Mouse (Mus musculus) liver, embryonic 15.5 days (tissue): ENCODE data around the gene Olfr1415. TPM values are rescaled to one million over a fixed set of nuclear protein-coding genes. Genes with fewer than 3 reads are reported as not detected.
"Not testable (repeated sequence)": the region's sequence is repeated elsewhere in the genome, so short reads cannot be mapped to it uniquely, and the experiment has no call there.

Source experiments
- ATAC-seq: fragments of 200-750 bp; cut with Nextera tagmentation; 2 replicates; pipeline ENCODE4 v1.8.0; 2017; ENCODE audit warnings: moderate number of reproducible peaks, mild to moderate bottlenecking, moderate library complexity; ENCODE audit not compliant: insufficient read depth
- H3K27ac ChIP-seq: fragments of 300-500 bp; sonication (generic); replicated peaks from 2 replicates; pipeline ENCODE4 v1.5.1; 2015; ENCODE audit warnings: mild to moderate bottlenecking, inconsistent platforms
- H3K27me3 ChIP-seq: fragments of 300-500 bp; sonication (generic); 2 replicates; pipeline ENCODE4 v1.6.1; 2015; ENCODE audit warnings: mild to moderate bottlenecking, inconsistent platforms
- H3K36me3 ChIP-seq: fragments of 300-500 bp; sonication (generic); replicated peaks from 2 replicates; pipeline ENCODE4 v1.6.1; 2015; ENCODE audit warnings: moderate library complexity, mild to moderate bottlenecking, inconsistent platforms
- H3K4me1 ChIP-seq: fragments of 300-500 bp; sonication (generic); replicated peaks from 2 replicates; pipeline ENCODE4 v1.6.1; 2015; ENCODE audit warnings: inconsistent platforms
- H3K4me2 ChIP-seq: fragments of 300-500 bp; sonication (generic); 2 replicates; pipeline ENCODE4 v1.6.1; 2015; ENCODE audit warnings: moderate library complexity, mild to moderate bottlenecking, inconsistent platforms
- H3K4me3 ChIP-seq: fragments of 300-500 bp; sonication (generic); replicated peaks from 2 replicates; pipeline ENCODE4 v1.5.1; 2015; ENCODE audit warnings: mild to moderate bottlenecking, inconsistent platforms
- H3K9ac ChIP-seq: fragments of 300-500 bp; sonication (generic); 2 replicates; pipeline ENCODE4 v1.6.1; 2015; ENCODE audit warnings: moderate library complexity, mild to moderate bottlenecking, inconsistent platforms
- H3K9me3 ChIP-seq: fragments of 300-500 bp; sonication (generic); replicated peaks from 2 replicates; pipeline ENCODE4 v1.6.1; 2016; ENCODE audit warnings: inconsistent platforms
- WGBS: fragments of 180-500 bp; shearing (Covaris S2); methylation state at CpG from one replicate; pipeline ENCODE4 v1.1.7; 2015; ENCODE audit warnings: mixed read lengths; ENCODE audit not compliant: insufficient replicate concordance; 5-methylcytosine and 5-hydroxymethylcytosine counted together
- polyA plus RNA-seq: library from polyadenylated mRNA; unstranded; fragments of >200 nt; fragmentation: Nextera tagmentation; extraction: Ambion mirVana; gene quantifications from 2 replicates; pipeline ENCODE4 v1.2.1, GENCODE M21; 2015

Olfr1415 gene
- polyA plus RNA-seq: not detected in 2 replicates

DNA sequence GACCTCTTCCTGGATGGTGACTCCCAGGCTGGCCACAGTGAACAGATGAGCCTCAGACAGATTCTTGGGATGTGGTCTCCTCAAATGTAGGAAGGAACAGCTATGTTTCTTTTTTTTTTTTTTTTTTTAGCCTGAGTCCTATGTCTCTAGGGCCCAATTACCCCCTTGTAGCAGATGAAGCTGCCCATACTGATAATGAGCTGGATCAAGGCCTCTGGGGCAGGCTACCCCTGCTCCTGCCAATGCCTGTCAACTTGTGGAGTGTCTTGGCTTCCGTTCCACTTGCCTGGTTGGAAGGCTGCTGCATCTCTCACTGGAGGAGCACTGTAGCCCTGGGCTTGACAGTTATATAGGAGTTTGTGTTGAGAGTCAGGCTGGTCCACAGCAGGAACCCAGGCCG is at the start of gene Olfr1415:
Gene Olfr1415 (minus strand): TSS at position 101 of the 400 bp plus-strand sequence.
- Histone ChIP-seq H3K4me1 (no peaks in the 10 kb centered on the region), H3K27ac (no peak within 1 kb of the TSS), H3K36me3 (no peaks in the 10 kb centered on the region), H3K4me3 (no peak within 1 kb of the TSS), H3K27me3 (no peaks in the 10 kb centered on the region), H3K9me3 (no peaks in the 10 kb centered on the region), H3K4me2 (no peak within 1 kb of the TSS), H3K9ac (no peak within 1 kb of the TSS)
- WGBS: 60% methylated on average over 2 of the region's 2 CpGs
- no peak for ATAC-seq

DNA sequence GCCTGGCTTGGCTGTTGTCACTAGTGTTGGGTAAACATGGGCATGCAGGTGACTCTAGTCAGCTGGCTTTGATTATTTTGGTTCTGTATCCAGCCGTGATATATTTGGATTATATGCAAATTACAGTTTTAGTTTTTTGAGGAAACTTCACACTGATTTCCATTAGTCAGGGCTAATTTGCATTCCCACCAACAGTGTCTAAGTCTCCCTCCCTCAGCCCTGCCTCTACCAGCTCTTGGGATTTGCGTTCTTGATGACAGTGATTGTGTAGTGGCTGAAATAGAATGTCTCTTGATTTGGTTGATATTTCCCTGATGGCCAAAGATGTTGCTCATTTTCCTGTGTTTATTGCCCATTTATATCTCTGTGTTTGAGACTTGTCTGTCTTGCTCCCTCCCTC is 43.2 kb upstream of the Olfr1415 start:
- H3K9me3 ChIP-seq: no peaks in the 10 kb centered on the region
- no peaks in the 10 kb centered on the region for H3K36me3 ChIP-seq
- WGBS: 32% methylated on average over 2 of the region's 2 CpGs
- H3K4me2 ChIP-seq: no peak overlapping the region
- H3K9ac ChIP-seq: no peak overlapping the region
- H3K27me3 ChIP-seq: 0 out of 2 replicates have a peak, but pooled peaks cover 2% of the 10 kb centered on the region
- no peaks in the 10 kb centered on the region for H3K4me1 ChIP-seq
- ATAC-seq: no peak
- no peak overlapping the region for H3K27ac ChIP-seq
- H3K4me3 ChIP-seq: no peak overlapping the region

DNA sequence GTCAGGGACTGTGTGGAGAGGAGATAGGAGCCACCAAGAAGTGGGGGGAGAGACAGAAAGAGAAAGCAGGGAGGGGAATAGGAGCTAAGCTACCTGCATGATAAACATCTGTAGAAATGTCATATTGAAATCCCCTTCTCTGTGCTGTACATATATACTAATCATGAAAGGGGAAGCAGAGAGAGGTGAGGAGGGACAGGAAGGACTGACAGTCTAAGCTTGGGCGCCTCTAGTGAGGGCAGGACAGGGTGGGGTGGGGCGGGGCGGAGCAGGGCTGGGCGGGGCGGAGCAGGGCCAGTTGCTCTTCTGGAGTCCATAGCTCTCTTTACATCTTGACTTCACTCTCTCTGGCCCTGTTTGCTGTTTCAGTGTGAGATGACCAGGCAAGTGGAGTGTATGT is 41.1 kb upstream of the Olfr1415 start:
- Histone ChIP-seq H3K4me2 (no peak overlapping the region), H3K4me3 (no peak overlapping the region), H3K4me1 (no peaks in the 10 kb centered on the region), H3K9ac (no peak overlapping the region), H3K27ac (no peak overlapping the region), H3K27me3 (0 out of 2 replicates have a peak, but pooled peaks cover 3% of the 10 kb centered on the region), H3K36me3 (no peaks in the 10 kb centered on the region), H3K9me3 (no peaks in the 10 kb centered on the region)
- no peak for ATAC-seq
- 18% methylated on average over 5 of the region's 5 CpGs for WGBS

DNA sequence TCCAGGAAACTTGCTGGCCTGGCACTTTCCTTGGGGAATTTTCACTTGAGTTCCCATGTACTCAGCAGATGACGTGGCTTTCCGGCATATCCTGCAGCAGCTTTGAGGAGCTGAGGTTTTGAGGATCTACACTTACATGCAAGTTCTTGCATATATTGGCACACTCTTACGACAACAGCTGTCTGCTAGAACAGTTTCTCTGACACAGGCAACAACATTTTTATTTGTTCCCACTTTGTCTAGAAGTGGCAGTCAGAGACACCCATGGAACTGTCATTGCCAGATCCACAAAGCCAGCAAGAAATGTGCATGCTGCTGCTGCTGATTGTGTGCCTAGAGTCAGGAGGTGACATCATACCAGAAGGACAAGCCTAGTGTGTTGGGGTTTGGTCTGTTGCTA is 27.9 kb upstream of the Olfr1415 start:
- Histone ChIP-seq H3K4me3 (no peak overlapping the region), H3K4me2 (no peak overlapping the region), H3K9me3 (no peaks in the 10 kb centered on the region), H3K27me3 (no peaks in the 10 kb centered on the region), H3K36me3 (no peaks in the 10 kb centered on the region), H3K9ac (no peak overlapping the region), H3K27ac (no peak overlapping the region), H3K4me1 (no peaks in the 10 kb centered on the region)
- no peak for ATAC-seq
- 77% methylated on average over 3 of the region's 3 CpGs for WGBS

DNA sequence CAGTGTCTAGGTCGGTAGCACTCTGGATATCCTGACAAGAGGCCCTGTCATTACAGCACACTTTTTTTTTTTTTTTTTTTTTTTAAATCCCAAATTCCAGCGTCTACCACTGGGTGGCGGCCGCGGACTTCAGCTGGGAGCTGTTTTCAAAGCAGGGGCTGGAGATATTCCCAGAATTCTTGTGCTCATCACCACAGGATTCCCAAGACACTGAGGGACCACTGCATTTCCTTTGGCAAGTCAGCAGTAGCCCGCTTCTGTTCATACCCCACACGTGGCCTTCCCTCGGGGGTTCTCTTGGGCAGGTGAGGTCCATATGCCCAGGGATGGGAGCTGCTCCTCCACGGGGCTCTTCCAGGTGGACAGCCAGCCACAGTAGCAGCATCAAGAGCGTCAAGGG is 25.5 kb upstream of the Olfr1415 start:
- Histone ChIP-seq H3K4me1 (no peaks in the 10 kb centered on the region), H3K4me2 (no peak overlapping the region), H3K9ac (no peak overlapping the region), H3K27ac (no peak overlapping the region), H3K4me3 (no peak overlapping the region), H3K36me3 (no peaks in the 10 kb centered on the region), H3K9me3 (no peaks in the 10 kb centered on the region), H3K27me3 (no peaks in the 10 kb centered on the region)
- WGBS: 12% methylated on average over 10 of the region's 10 CpGs
- no peak for ATAC-seq

DNA sequence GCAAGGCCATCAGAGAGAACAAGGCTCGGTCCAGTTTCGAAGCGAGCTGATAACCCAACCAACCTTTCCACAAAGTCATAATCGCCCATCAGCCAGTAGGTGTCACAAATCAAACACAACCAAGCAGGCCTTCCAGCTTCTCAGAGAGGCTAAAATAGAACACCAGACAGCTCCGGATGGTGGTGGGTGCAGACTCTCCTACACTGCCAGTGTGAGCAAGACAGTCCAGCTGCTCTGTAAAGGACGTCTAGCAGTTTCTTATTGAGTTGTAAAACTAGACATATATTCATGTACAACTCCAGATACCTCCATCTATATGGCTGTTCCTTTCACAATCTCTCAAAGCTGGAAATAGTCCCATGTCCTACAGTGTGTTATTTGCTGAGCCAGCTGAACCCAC is 23.1 kb upstream of the Olfr1415 start:
- Histone ChIP-seq H3K27me3 (peaks cover 6% of the 10 kb centered on the region; the same call in 1 of the 2 replicates), H3K36me3 (no peaks in the 10 kb centered on the region), H3K9ac (no peak overlapping the region), H3K27ac (no peak overlapping the region), H3K4me2 (no peak overlapping the region), H3K4me3 (no peak overlapping the region), H3K9me3 (no peaks in the 10 kb centered on the region), H3K4me1 (no peaks in the 10 kb centered on the region)
- no peak for ATAC-seq
- WGBS: 59% methylated on average over 6 of the region's 6 CpGs

DNA sequence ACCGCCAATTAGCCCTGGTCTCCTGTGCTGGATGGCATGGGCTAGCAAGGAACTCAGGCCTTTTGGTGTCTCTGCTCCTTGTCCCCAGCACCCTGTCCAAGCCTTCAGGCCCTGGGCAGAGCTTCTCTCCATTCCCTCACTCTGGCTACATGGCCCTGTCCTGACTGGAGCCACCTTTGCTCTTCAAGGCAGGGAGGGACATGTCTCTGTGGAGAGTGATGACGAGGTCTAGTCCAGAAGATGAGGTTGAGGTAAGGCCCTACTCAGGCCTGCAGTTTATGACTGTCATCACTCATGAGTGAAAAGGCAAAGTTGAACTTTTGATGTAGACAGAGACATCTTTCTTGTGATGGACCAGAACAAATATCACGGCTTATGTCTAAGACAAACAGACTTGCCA is 22.7 kb upstream of the Olfr1415 start, which contains the start of gene Olfr1414:
Gene Olfr1414 (minus strand): TSS at position 101 of the 400 bp plus-strand sequence.
- H3K4me2 ChIP-seq: no peak within 1 kb of the TSS
- H3K4me3 ChIP-seq: no peak within 1 kb of the TSS
- no peaks in the 10 kb centered on the region for H3K4me1 ChIP-seq
- H3K36me3 ChIP-seq: no peaks in the 10 kb centered on the region
- no peak within 1 kb of the TSS for H3K9ac ChIP-seq
- no peak for ATAC-seq
- H3K9me3 ChIP-seq: no peaks in the 10 kb centered on the region
- peaks cover 6% of the 10 kb centered on the region; the same call in 1 of the 2 replicates for H3K27me3 ChIP-seq
- WGBS: 54% methylated on average over 3 of the region's 3 CpGs
- no peak within 1 kb of the TSS for H3K27ac ChIP-seq

DNA sequence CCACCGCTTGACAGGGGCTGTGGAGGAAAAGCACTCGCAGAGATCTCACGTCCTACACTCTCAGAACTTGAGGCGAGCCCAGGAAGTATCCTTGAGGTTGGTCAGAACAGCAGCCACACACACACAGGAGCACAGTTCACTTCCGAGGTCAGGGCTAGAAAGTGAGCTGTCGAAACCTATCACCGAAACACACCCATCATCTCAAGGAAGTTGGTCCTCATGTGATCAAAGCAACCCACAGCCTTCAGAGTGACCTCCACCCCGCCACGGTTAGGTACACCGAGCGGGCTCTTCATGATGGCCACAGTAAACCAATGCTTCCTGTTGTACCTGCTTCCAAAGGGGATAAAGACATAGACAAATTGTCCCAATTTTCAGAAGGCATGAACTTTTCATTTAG is 19.5 kb upstream of the Olfr1415 start:
- Histone ChIP-seq H3K27me3 (peaks cover 6% of the 10 kb centered on the region; the same call in 1 of the 2 replicates), H3K4me1 (no peaks in the 10 kb centered on the region), H3K9ac (no peak overlapping the region), H3K9me3 (no peaks in the 10 kb centered on the region), H3K36me3 (no peaks in the 10 kb centered on the region), H3K4me2 (no peak overlapping the region), H3K27ac (no peak overlapping the region), H3K4me3 (no peak overlapping the region)
- ATAC-seq: no peak
- 46% methylated on average over 11 of the region's 11 CpGs for WGBS

DNA sequence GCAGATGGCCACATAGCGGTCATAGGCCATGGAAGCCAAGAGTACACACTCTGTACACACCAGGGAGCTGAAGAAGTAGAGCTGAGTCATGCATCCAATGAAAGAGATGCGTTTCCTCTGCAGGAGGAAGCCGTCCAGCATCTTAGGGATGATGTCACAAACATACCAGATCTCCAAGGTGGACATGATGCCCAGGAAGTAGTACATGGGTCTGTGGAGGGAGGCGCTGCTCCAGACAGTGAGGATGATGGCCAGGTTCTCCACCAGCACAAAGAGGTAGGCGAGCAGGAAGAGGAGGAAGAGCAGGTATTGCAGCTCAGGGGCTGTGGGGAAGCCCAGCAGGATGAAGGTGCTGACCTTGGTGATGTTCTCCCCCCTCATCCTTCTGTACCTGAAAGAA is 15.7 kb upstream of the Olfr1415 start:
- not testable (repeated sequence) for H3K36me3 ChIP-seq, H3K27ac ChIP-seq, H3K9me3 ChIP-seq, H3K4me2 ChIP-seq, H3K4me1 ChIP-seq, H3K4me3 ChIP-seq, H3K9ac ChIP-seq, H3K27me3 ChIP-seq, ATAC-seq
- WGBS: 53% methylated on average over 5 of the region's 5 CpGs

DNA sequence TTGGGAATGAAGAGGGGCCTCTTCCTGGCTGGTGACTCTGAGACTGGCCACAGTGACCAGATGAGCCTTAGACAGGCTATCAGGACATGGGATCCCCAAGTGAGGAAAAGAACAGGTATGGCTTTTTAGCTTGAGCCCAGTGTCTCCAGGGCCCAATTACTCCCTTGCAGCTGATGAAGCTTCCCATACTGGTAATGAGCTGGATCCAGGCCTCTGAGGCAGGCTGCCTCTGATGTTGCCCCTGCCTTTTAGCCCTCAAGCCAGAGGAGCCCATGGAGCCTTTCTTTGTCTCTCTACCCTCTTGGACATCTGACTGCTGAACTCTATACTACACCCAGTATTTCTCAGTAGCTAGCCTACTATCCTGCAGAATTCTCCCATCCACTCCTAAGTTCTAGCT is 10.9 kb downstream of the Olfr1415 start, which contains the start of gene Olfr1416:
Gene Olfr1416 (minus strand): TSS at position 101 of the 400 bp plus-strand sequence.
- Histone ChIP-seq H3K9me3 (no peaks in the 10 kb centered on the region), H3K27me3 (no peaks in the 10 kb centered on the region), H3K36me3 (no peaks in the 10 kb centered on the region), H3K9ac (no peak within 1 kb of the TSS), H3K27ac (no peak within 1 kb of the TSS), H3K4me1 (no peaks in the 10 kb centered on the region), H3K4me2 (no peak within 1 kb of the TSS), H3K4me3 (no peak within 1 kb of the TSS)
- ATAC-seq: no peak

DNA sequence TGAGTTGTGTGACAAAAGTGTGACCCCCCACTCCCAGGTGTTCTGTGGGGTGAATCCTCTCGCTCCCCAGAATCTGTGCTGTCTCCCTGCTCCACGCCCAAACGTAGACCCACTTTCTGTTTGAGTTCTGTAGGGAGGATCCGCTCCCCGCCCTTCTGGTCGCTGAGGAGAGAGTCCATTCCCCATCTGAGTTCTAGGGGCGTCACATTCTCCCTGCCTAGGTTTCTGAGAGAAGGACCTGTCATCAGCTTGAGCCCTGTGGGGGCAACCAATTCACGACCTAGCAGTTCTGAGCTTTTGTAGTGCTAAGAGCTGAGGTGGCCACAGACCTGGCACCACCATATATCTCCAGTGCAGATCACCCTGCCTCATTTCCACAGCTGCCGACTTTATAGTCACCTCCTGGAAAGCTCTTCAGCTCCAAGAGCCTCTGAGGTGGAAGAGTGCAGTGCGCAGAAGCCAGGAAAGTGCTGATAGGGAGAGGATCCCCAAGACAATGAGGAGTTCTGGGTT is 21.8 kb downstream of the Olfr1415 start:
- peak overlapping the region; percentile 15 for H3K27ac ChIP-seq
- WGBS: 3% methylated on average over 10 of the region's 10 CpGs
- H3K9ac ChIP-seq: peak overlapping the region; percentile 56
- peak; percentile 54 for ATAC-seq
- H3K27me3 ChIP-seq: 0 out of 2 replicates have a peak, but pooled peaks cover 3% of the 10 kb centered on the region
- H3K4me2 ChIP-seq: peak overlapping the region; percentile 83
- H3K9me3 ChIP-seq: no peaks in the 10 kb centered on the region
- H3K36me3 ChIP-seq: peaks cover 15% of the 10 kb centered on the region
- peak overlapping the region; percentile 91 for H3K4me3 ChIP-seq
- peaks cover 21% of the 10 kb centered on the region for H3K4me1 ChIP-seq
